Mouse (Mus musculus) macrophage (primary cell): ENCODE results near the gene Krba1. TPM values are rescaled to one million over a fixed set of nuclear protein-coding genes. Genes with fewer than 3 reads are reported as not detected.

ENCODE experiments used
- H3K27ac ChIP-seq: fragments of 350-480 bp; formaldehyde crosslinking; 2 replicates; pipeline ENCODE4 v1.9.0; 2021
- H3K36me3 ChIP-seq: fragments of 350-480 bp; formaldehyde crosslinking; 2 replicates; pipeline ENCODE4 v1.9.0; 2021; ENCODE audit errors: inconsistent target
- H3K4me3 ChIP-seq: fragments of 350-480 bp; formaldehyde crosslinking; 2 replicates; pipeline ENCODE4 v1.9.0; 2021; ENCODE audit errors: inconsistent target
- H3K79me2 ChIP-seq: fragments of 350-480 bp; formaldehyde crosslinking; 2 replicates; pipeline ENCODE4 v1.9.0; 2021; ENCODE audit errors: inconsistent target
- WGBS: methylation state at CpG from one replicate; pipeline ENCODE4 v1.1.7; 2026; ENCODE audit warnings: inconsistent platforms; ENCODE audit not compliant: missing documents; 5-methylcytosine and 5-hydroxymethylcytosine counted together
- polyA plus RNA-seq: library from polyadenylated mRNA; stranded (reverse); fragments of 250-400 nt; gene quantifications from 3 replicates; pipeline ENCODE4 v1.2.4, GENCODE M21; 2018; ENCODE audit warnings: inconsistent platforms

The Krba1 gene
- polyA plus RNA-seq, 1 experiment from 2014 or later, result 0.22 TPM

GRCm38 (mm10) chr6:48452151-48452550, 56.8 kb downstream of the Krba1 start:
- no peak overlapping the region for H3K4me3 ChIP-seq
- H3K36me3 ChIP-seq, result no peaks in the 10 kb centered on the region
- WGBS, result 83% methylated on average over 1 of the region's 1 CpGs
- H3K79me2 ChIP-seq, result no peaks in the 10 kb centered on the region
- no peak overlapping the region for H3K27ac ChIP-seq

GRCm38 (mm10) chr6:48452771-48453170, 57.4 kb downstream of the Krba1 start:
- H3K4me3 ChIP-seq, result no peak overlapping the region
- no peak overlapping the region for H3K27ac ChIP-seq
- WGBS, result 89% methylated on average over 3 of the region's 3 CpGs
- H3K36me3 ChIP-seq, result no peaks in the 10 kb centered on the region
- H3K79me2 ChIP-seq, result no peaks in the 10 kb centered on the region

- no peak overlapping the region for H3K4me3 ChIP-seq
- no peak overlapping the region for H3K27ac ChIP-seq
- no peaks in the 10 kb centered on the region for H3K79me2 ChIP-seq
- WGBS, result 92% methylated on average over 13 of the region's 13 CpGs
- H3K36me3 ChIP-seq, result no peaks in the 10 kb centered on the region
Observed at GRCm38 (mm10) chr6:48464966-48465679, 69.7 kb downstream of the Krba1 start.

- H3K79me2 ChIP-seq, result no peaks in the 10 kb centered on the region
- 90% methylated on average over 6 of the region's 6 CpGs for WGBS
- H3K27ac ChIP-seq, result no peak overlapping the region
- H3K36me3 ChIP-seq, result no peaks in the 10 kb centered on the region
- no peak overlapping the region for H3K4me3 ChIP-seq
Observed at GRCm38 (mm10) chr6:48466715-48467114, 71.3 kb downstream of the Krba1 start.

GRCm38 (mm10) chr6:48467490-48467889, 72.1 kb downstream of the Krba1 start:
- WGBS, result 88% methylated on average over 7 of the region's 7 CpGs

More at GRCm38 (mm10) chr6:48467490-48467889, 72.1 kb downstream of the Krba1 start:
- Histone ChIP-seq H3K27ac (no peak overlapping the region), H3K79me2 (no peaks in the 10 kb centered on the region), H3K36me3 (no peaks in the 10 kb centered on the region), H3K4me3 (no peak overlapping the region)

Other genes with a start within 250 kb of the Krba1 start
- gene Zfp467, start 50.2 kb downstream of the Krba1 start, polyA plus RNA-seq, result 13.5 to 23.8 TPM (median 17.5 TPM) in 3 replicates
- not detected in 3 replicates for gene Sspo, start 52.6 kb downstream of the Krba1 start, polyA plus RNA-seq
- 0.20 TPM in 1 of 3 replicates, not detected in the others for gene Atp6v0e2, start 142.0 kb downstream of the Krba1 start, polyA plus RNA-seq
- 15.1 to 31.1 TPM (median 17.8 TPM) in 3 replicates for gene Lrrc61, start 159.2 kb downstream of the Krba1 start, polyA plus RNA-seq
- gene Rarres2, start 177.2 kb downstream of the Krba1 start, polyA plus RNA-seq, result not detected in 3 replicates
- gene Gm45021, start 194.0 kb downstream of the Krba1 start, polyA plus RNA-seq, result not detected in 3 replicates
- 5.1 to 7.5 TPM (median 7.1 TPM) in 3 replicates for gene Repin1, start 198.3 kb downstream of the Krba1 start, polyA plus RNA-seq
- gene Gm44965, start 198.4 kb downstream of the Krba1 start, polyA plus RNA-seq, result not detected in 3 replicates
- gene Zfp775, start 206.5 kb downstream of the Krba1 start, polyA plus RNA-seq, result 1.2 to 1.9 TPM (median 1.3 TPM) in 3 replicates
- 0.04 TPM in 1 of 3 replicates, not detected in the others for gene AI854703, start 231.2 kb downstream of the Krba1 start, polyA plus RNA-seq